Mouse (Mus musculus): Measurements from ENCODE around the gene Accs. TPM values are rescaled to one million over a fixed set of nuclear protein-coding genes. Genes with fewer than 3 reads are reported as not detected.

The Accs gene
- polyA plus RNA-seq, 1 experiment: 14.8 TPM

GRCm38 (mm10) chr2:93863229-93863628 is 13.5 kb upstream of the Accs start:
- Histone ChIP-seq H3K27me3 (replicated peaks; ENCODE audit: control insufficient read depth, insufficient read depth, low read length) (no peaks in the 10 kb centered on the region), H3K36me3 (ENCODE audit: control insufficient read depth, insufficient read depth, low read length) (no peaks in the 10 kb centered on the region), H3K27ac (ENCODE audit: insufficient read depth, low read depth, low read length) (no peak overlapping the region), H3K4me1 (ENCODE audit: control insufficient read depth, insufficient read depth, low read length) (no peaks in the 10 kb centered on the region), H3K4me3 (ENCODE audit: insufficient read depth, low read depth, low read length) (no peak overlapping the region)
- no peak for DNase-seq
- WGBS: 63% methylated on average over 4 of the region's 4 CpGs
- no peak for TF ChIP-seq POLR2A (IDR thresholded peaks at IDR 0.05; ENCODE audit: low read depth, low read length)
- TF ChIP-seq CTCF (conservative IDR thresholded peaks at IDR 0.05; ENCODE audit: insufficient read depth, insufficient read length, low read depth, low read length): no peak

- Histone ChIP-seq H3K27me3 (replicated peaks; ENCODE audit: control insufficient read depth, insufficient read depth, low read length) (no peaks in the 10 kb centered on the region; the same call in 1 of the 2 replicates), H3K4me1 (ENCODE audit: control insufficient read depth, insufficient read depth, low read length) (no peaks in the 10 kb centered on the region), H3K27ac (ENCODE audit: insufficient read depth, low read depth, low read length) (no peak overlapping the region), H3K36me3 (ENCODE audit: control insufficient read depth, insufficient read depth, low read length) (no peaks in the 10 kb centered on the region), H3K4me3 (ENCODE audit: insufficient read depth, low read depth, low read length) (no peak overlapping the region)
- TF ChIP-seq POLR2A (IDR thresholded peaks at IDR 0.05; ENCODE audit: low read depth, low read length) (no peak), CTCF (conservative IDR thresholded peaks at IDR 0.05; ENCODE audit: insufficient read depth, insufficient read length, low read depth, low read length) (no peak)
- whole genome bisulfite sequencing: 65% methylated on average over 12 of the region's 12 CpGs
- DNase-seq: no peak
These were observed 9.1 kb upstream of the Accs start for GRCm38 (mm10) chr2:93858845-93859244.

DNA sequence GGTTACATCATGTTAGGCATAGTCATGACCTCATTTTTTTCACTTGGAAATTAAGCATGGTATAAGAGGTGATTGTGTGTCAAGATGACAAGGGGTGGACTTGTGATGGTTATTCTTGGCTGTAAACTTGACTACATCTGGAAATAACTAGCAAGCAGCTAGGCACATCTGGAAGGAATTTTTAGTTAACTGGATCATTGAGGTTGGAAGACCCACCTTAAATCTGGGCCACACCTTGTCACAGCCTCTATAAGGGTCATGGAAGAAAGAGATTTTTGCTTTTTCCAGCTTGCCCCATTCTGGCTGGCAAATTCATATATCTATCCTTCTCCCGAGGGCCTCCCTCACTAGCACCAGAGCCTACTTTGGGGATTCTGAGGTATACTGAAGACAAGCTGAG is 1.6 kb upstream of the Accs start:
- WGBS: 87% methylated on average over 1 of the region's 1 CpGs
- Histone ChIP-seq H3K4me1 (ENCODE audit: control insufficient read depth, insufficient read depth, low read length) (peaks cover 8% of the 10 kb centered on the region), H3K27ac (ENCODE audit: insufficient read depth, low read depth, low read length) (no peak overlapping the region), H3K4me3 (ENCODE audit: insufficient read depth, low read depth, low read length) (no peak overlapping the region), H3K36me3 (ENCODE audit: control insufficient read depth, insufficient read depth, low read length) (no peaks in the 10 kb centered on the region), H3K27me3 (replicated peaks; ENCODE audit: control insufficient read depth, insufficient read depth, low read length) (no peaks in the 10 kb centered on the region; the same call in 1 of the 2 replicates)
- no peak for DNase-seq
- TF ChIP-seq CTCF (conservative IDR thresholded peaks at IDR 0.05; ENCODE audit: insufficient read depth, insufficient read length, low read depth, low read length) (no peak), POLR2A (IDR thresholded peaks at IDR 0.05; ENCODE audit: low read depth, low read length) (no peak)

- no peak for DNase-seq
- WGBS: 45% methylated on average over 13 of the region's 13 CpGs
- H3K36me3 ChIP-seq (ENCODE audit: control insufficient read depth, insufficient read depth, low read length): no peaks in the 10 kb centered on the region
- H3K27me3 ChIP-seq (replicated peaks; ENCODE audit: control insufficient read depth, insufficient read depth, low read length): no peaks in the 10 kb centered on the region; the same call in 1 of the 2 replicates
- no peak overlapping the region for H3K4me3 ChIP-seq (ENCODE audit: insufficient read depth, low read depth, low read length)
- H3K27ac ChIP-seq (ENCODE audit: insufficient read depth, low read depth, low read length): no peak overlapping the region
- H3K4me1 ChIP-seq (ENCODE audit: control insufficient read depth, insufficient read depth, low read length): peaks cover 8% of the 10 kb centered on the region
- no peak for TF ChIP-seq CTCF (conservative IDR thresholded peaks at IDR 0.05; ENCODE audit: insufficient read depth, insufficient read length, low read depth, low read length)
- TF ChIP-seq POLR2A (IDR thresholded peaks at IDR 0.05; ENCODE audit: low read depth, low read length): no peak
These were observed 688 bp upstream of the Accs start for GRCm38 (mm10) chr2:93850317-93850944.

GRCm38 (mm10) chr2:93841349-93841748 is 8.4 kb downstream of the Accs start:
- WGBS: 87% methylated on average over 3 of the region's 3 CpGs

DNA sequence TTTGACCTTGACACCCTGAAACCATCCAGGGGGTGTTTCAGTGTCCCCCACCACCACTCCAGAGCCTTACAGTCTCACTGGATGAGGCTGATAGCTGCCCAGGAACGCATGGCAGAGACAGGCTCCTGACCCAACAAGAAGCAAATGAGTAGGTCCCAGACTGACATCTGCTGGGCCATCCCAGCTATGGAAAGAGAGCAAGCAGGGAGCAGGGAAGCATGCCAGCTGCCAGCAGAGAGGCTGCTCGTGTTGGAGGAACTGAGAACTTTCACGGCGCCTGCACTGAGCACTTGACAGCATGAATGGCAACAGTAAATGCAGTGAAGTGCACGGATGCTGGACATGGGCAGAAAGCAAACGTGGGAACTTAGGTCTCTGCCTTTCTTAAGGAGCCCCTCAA is 9.6 kb downstream of the Accs start:
- Histone ChIP-seq H3K4me1 (ENCODE audit: control insufficient read depth, insufficient read depth, low read length) (no peaks in the 10 kb centered on the region), H3K27ac (ENCODE audit: insufficient read depth, low read depth, low read length) (no peak overlapping the region), H3K4me3 (ENCODE audit: insufficient read depth, low read depth, low read length) (no peak overlapping the region), H3K27me3 (replicated peaks; ENCODE audit: control insufficient read depth, insufficient read depth, low read length) (no peaks in the 10 kb centered on the region), H3K36me3 (ENCODE audit: control insufficient read depth, insufficient read depth, low read length) (no peaks in the 10 kb centered on the region)
- WGBS: 89% methylated on average over 6 of the region's 6 CpGs
- TF ChIP-seq CTCF (conservative IDR thresholded peaks at IDR 0.05; ENCODE audit: insufficient read depth, insufficient read length, low read depth, low read length) (no peak), POLR2A (IDR thresholded peaks at IDR 0.05; ENCODE audit: low read depth, low read length) (no peak)
- DNase-seq: no peak

More at GRCm38 (mm10) chr2:93841349-93841748, 8.4 kb downstream of the Accs start:
- H3K36me3 ChIP-seq (ENCODE audit: control insufficient read depth, insufficient read depth, low read length): no peaks in the 10 kb centered on the region
- no peak for TF ChIP-seq POLR2A (IDR thresholded peaks at IDR 0.05; ENCODE audit: low read depth, low read length)
- TF ChIP-seq CTCF (conservative IDR thresholded peaks at IDR 0.05; ENCODE audit: insufficient read depth, insufficient read length, low read depth, low read length): no peak
- H3K27me3 ChIP-seq (replicated peaks; ENCODE audit: control insufficient read depth, insufficient read depth, low read length): no peaks in the 10 kb centered on the region
- H3K27ac ChIP-seq (ENCODE audit: insufficient read depth, low read depth, low read length): no peak overlapping the region
- H3K4me3 ChIP-seq (ENCODE audit: insufficient read depth, low read depth, low read length): no peak overlapping the region
- DNase-seq: no peak
- H3K4me1 ChIP-seq (ENCODE audit: control insufficient read depth, insufficient read depth, low read length): no peaks in the 10 kb centered on the region

GRCm38 (mm10) chr2:93838931-93839330 is 10.8 kb downstream of the Accs start:
- Histone ChIP-seq H3K27ac (ENCODE audit: insufficient read depth, low read depth, low read length) (no peak overlapping the region), H3K4me3 (ENCODE audit: insufficient read depth, low read depth, low read length) (no peak overlapping the region), H3K27me3 (replicated peaks; ENCODE audit: control insufficient read depth, insufficient read depth, low read length) (no peaks in the 10 kb centered on the region), H3K4me1 (ENCODE audit: control insufficient read depth, insufficient read depth, low read length) (no peaks in the 10 kb centered on the region), H3K36me3 (ENCODE audit: control insufficient read depth, insufficient read depth, low read length) (no peaks in the 10 kb centered on the region)
- 93% methylated on average over 4 of the region's 4 CpGs for WGBS
- TF ChIP-seq CTCF (conservative IDR thresholded peaks at IDR 0.05; ENCODE audit: insufficient read depth, insufficient read length, low read depth, low read length): no peak
- no peak for TF ChIP-seq POLR2A (IDR thresholded peaks at IDR 0.05; ENCODE audit: low read depth, low read length)
- no peak for DNase-seq
